Mouse (Mus musculus) testis, postnatal 10 days (tissue): ENCODE results near the gene Zfp385a.
A peak's percentile ranks its signal among the peaks of the same experiment; 100 is the strongest.

Experiments
- DNase-seq: peaks from one replicate; pipeline ENCODE4 v3.0.0; 2021; ENCODE audit warnings: low spot score

The Zfp385a gene

GRCm38 (mm10) chr15:103363809-103364208 lies 23.9 kb upstream of the Zfp385a start:
- no peak for DNase-seq

GRCm38 (mm10) chr15:103362950-103363349 lies 23.1 kb upstream of the Zfp385a start:
- DNase-seq = no peak

GRCm38 (mm10) chr15:103362333-103362732 lies 22.4 kb upstream of the Zfp385a start:
- DNase-seq = no peak

GRCm38 (mm10) chr15:103361269-103361668 lies 21.4 kb upstream of the Zfp385a start:
- no peak for DNase-seq

GRCm38 (mm10) chr15:103359869-103360602 lies 20.1 kb upstream of the Zfp385a start:
- no peak for DNase-seq

- DNase-seq = no peak
These were observed 19.2 kb upstream of the Zfp385a start for GRCm38 (mm10) chr15:103359122-103359510.

GRCm38 (mm10) chr15:103358278-103359121 lies 18.6 kb upstream of the Zfp385a start:
- DNase-seq = no peak

GRCm38 (mm10) chr15:103357817-103358216 lies 17.9 kb upstream of the Zfp385a start:
- no peak for DNase-seq

- no peak for DNase-seq
These were observed 16.2 kb upstream of the Zfp385a start for GRCm38 (mm10) chr15:103356130-103356529.

- DNase-seq = no peak
These were observed 15.5 kb upstream of the Zfp385a start for GRCm38 (mm10) chr15:103355420-103355819.

- DNase-seq = no peak
These were observed 14.8 kb upstream of the Zfp385a start for GRCm38 (mm10) chr15:103354690-103355089.

- no peak for DNase-seq
These were observed 13.8 kb upstream of the Zfp385a start for GRCm38 (mm10) chr15:103353511-103354256.

GRCm38 (mm10) chr15:103352856-103353255 lies 13.0 kb upstream of the Zfp385a start:
- peak; percentile 75 for DNase-seq

GRCm38 (mm10) chr15:103347275-103347684 lies 7.4 kb upstream of the Zfp385a start:
- peak; percentile 80 for DNase-seq

GRCm38 (mm10) chr15:103345789-103346188 lies 5.9 kb upstream of the Zfp385a start:
- DNase-seq = no peak

- DNase-seq = no peak
These were observed 3.7 kb upstream of the Zfp385a start for GRCm38 (mm10) chr15:103343556-103343955.

GRCm38 (mm10) chr15:103343008-103343407 lies 3.1 kb upstream of the Zfp385a start:
- no peak for DNase-seq

GRCm38 (mm10) chr15:103342415-103342814 lies 2.5 kb upstream of the Zfp385a start:
- DNase-seq = peak; percentile 76

GRCm38 (mm10) chr15:103341547-103341946 lies 1.7 kb upstream of the Zfp385a start:
- no peak for DNase-seq

- DNase-seq = no peak
These were observed 893 bp upstream of the Zfp385a start for GRCm38 (mm10) chr15:103340786-103341185.

GRCm38 (mm10) chr15:103339166-103339960 lies 530 bp downstream of the Zfp385a start:
- no peak for DNase-seq

GRCm38 (mm10) chr15:103338829-103339165 lies 1.1 kb downstream of the Zfp385a start:
- DNase-seq = no peak
